Mouse (Mus musculus): ENCODE data around the gene Kirrel.

Gene Kirrel

DNA sequence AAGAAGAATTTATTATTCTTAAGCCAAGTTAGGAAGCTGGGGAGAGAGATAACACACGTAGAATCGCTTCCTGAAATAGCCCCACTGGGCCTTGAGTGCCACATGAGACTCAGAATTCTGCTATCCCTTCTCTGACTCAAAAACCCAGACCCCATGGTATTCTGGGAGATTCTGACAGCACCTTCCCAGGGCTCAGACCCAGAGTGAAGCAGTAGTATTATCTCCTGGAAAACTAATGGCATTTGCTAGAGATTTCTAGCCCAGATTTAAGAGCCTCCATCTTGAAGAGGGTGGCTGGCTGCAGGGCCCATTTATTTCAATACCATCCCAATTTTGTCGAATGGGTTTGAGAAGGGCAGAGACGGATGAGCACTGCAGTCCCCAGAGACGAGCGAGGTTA is 6.9 kb downstream of the Kirrel start:
- DNase-seq (ENCODE audit: low spot score in 2 of 2): no peak

DNA sequence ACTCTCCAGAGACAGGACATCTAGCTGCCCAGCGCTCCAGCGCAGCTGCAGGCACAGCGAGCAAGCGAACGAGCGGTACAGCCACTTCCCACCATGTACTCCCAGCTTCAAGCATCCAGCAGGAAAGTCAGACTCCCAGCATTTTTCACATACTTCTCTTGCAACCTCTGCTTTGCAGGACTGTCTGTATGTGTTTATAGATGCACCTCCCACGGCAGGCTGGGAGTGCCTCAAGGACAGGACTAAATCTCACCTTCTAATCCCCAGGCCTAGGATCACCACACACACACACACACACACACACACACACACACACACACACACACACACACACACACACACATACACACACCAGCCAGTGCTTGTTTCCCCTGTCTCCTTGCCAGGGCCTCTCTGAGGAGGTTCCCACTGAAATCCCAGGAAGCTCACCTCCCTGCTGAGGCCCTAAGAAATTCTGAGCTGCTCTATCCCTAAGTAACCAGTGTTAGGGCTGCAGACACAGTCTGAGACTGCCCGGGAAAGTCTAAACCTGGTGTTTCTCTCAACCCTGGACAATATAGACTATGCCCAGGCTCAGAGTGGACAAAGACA is 9.2 kb downstream of the Kirrel start:
- no peak for DNase-seq (ENCODE audit: low spot score in 2 of 2)

DNA sequence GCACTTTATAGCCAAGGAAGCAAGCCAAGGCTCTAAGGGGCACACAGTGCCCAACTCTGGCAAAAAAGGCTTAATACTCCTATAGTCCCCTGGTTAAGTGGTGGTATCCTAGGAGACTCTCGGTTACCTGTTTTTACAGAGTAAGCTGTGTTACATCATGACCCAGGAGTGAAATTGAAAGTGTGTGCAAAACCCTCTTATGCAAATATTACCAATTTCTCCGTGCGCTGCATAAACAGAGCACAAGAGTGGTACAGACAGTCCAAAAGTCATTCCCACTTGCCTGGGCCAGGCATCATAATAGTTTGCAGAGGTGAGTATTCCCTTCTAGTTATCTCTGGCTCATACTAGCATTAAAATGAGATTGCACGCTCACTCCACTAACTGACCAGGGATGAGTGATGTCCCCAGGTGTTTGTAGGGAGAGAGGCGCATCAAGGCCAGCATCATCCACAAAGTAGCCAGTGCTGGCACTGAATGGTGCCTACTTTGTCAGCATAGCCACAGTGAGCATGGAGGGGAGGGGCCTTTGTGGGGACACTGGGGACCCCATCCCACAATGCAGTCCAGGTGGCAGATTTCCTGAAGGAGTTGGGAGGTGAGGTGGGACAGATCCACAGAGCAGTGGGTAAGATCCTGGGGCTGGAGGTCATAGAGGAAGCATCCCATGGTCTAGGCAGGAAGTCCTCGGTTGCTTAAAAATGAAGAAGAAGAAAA is 10.3 kb downstream of the Kirrel start:
- DNase-seq (ENCODE audit: low spot score in 2 of 2): no peak

DNA sequence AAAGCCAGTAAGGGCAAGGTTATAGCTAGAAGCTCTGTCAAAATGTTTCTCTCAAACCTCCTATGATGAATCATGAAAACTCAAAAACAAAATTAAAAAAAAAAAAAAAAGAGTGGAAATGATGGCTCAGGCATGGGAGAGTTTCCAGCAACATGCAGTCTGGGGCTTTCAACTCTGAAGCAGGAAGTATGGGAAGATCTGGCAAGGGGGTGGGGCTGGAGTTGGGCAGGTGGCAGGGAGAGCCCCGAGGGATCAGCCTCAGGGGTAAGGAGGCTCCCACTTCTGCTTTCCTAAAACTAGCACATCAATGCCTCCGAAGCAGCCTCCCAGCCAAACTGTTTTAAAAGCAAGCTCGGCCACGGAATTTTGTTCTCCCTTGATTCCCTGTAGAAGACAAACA is 11.4 kb downstream of the Kirrel start:
- no peak for DNase-seq (ENCODE audit: low spot score in 2 of 2)

DNA sequence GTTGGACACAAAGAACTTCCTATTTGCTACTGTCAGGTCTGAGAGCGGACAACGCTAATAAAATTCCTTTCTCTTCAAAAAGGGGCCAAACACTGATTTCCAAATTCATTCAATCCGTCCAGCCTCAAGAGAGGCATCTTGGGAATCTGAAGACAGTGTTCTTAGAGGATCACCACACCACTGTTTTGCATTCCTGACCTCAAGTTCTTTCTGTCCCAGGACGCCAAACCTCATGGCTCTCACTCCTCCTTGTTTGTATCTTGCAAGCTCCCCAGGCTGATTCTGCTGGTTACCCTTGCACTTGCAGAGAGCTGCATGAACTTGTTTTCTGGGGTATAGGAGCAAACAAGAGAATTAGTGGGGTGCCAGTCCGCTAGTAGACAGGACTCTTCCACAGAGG is 12.2 kb downstream of the Kirrel start:
- DNase-seq (ENCODE audit: low spot score in 2 of 2): no peak

DNA sequence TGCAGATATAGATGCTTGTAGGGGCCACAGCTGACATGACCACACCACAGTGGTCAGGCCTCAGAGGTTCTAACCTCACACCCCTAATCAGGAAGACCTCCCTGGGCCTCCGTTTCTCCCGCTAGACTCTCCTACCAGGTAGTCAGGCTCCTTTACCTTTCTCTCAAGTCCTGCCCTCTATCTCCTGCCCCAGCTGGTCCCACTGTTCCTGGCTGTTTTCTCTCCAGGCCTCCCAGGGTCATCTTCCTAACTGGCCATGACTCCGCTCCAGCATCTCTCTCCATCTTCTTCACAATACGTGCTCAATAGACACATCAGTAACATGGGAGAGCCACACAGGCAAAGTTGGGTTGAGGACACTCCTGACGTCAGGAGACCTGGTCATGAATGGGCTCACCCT is 12.9 kb downstream of the Kirrel start:
- no peak for DNase-seq (ENCODE audit: low spot score in 2 of 2)

DNA sequence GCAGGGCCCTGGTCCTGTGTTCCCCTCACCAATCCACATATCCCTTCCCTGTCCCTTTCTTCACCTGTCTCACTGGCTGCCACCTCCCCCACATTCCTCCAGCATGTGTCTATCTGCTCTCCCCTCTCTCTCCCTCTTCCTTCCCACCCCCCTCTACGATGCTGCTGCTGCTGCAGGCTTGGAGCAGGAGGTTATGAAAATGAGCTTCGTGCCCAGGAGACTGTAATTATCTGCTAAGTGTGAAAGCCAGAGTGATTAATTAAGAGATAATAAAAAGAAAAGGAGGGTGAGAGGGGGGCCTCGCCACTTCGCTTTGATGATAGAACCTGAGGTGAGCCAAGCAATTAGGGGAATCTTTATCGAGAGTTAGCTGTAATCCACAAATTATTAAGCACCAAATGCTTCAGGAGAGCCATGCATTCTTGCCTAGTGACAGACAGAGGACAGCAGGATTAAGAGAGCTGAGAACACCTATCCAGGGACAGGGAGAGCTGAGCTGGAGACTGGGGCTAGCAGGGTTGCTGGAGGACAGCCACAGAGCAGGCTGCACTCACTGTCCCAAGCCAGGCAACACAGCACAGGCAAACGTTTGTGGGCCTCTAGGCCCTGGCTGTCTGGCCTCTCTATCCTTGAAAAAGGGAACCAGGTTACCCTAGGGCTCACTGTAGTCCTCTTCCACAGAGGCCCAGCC is 13.6 kb downstream of the Kirrel start:
- DNase-seq (ENCODE audit: low spot score in 2 of 2): no peak

DNA sequence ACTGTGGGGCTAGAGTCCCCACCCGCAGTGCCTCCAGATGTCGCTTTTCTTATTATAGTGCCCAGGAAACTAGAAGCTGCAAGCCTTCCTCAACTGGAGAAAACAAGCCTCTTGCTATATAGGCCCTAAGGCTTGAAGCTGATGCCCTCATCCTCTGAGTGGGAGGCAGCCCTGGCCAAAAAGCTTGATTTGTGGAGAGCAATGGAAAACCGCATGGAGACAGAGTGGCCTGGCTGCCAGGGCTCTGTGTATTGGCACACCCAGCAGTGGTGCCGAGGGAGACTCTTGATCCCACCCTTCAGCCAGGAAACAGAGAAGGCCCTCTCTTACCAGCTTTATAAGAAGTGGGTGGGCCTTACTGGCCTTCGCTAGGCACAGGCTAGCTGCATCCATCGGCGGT is 15.4 kb downstream of the Kirrel start:
- DNase-seq (ENCODE audit: low spot score in 2 of 2): no peak

DNA sequence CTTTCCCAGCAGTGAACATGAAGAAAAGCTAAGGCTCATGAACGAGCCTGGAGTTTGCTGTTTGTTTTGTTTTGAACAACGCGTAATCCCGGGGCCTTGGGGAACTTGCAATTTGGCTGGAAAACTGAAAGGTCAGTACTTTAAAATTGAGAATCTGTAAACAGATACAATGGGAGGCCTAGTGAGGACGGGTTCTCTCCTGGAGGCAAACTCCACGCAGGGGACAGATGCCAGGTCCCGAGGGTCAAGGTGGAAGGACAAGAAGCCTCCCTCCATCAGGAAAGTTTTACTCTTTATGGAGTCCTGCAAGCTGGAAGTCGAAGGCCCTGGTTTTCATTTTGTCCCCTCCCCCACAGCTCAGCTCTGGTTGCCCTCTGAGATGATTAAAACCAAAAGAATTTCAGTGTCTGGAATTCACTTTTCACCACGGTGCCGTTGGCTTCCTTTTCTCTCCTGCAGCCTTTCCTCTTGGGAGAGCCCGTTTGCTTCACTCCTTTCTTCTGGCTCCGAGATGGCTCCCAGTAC is 16.7 kb downstream of the Kirrel start:
- no peak for DNase-seq (ENCODE audit: low spot score in 2 of 2)

DNA sequence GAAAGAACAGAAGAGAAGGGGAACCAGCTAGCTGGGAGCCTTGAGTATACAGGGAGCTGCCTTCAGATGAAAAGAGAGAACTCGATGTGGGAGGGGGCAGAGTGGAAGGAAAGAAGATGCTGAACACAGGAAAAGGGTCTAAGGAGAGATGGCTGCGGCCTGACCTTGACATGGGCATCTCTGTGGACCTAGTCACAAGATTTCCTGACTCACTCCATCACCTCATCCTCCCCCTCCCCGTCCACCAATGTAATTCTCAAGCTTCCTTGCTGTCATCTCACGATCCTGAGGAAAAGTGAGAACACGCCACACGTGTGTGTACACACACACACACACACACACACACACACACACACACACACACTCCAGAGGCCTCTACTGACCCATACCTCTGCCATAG is 17.2 kb downstream of the Kirrel start:
- no peak for DNase-seq (ENCODE audit: low spot score in 2 of 2)

DNA sequence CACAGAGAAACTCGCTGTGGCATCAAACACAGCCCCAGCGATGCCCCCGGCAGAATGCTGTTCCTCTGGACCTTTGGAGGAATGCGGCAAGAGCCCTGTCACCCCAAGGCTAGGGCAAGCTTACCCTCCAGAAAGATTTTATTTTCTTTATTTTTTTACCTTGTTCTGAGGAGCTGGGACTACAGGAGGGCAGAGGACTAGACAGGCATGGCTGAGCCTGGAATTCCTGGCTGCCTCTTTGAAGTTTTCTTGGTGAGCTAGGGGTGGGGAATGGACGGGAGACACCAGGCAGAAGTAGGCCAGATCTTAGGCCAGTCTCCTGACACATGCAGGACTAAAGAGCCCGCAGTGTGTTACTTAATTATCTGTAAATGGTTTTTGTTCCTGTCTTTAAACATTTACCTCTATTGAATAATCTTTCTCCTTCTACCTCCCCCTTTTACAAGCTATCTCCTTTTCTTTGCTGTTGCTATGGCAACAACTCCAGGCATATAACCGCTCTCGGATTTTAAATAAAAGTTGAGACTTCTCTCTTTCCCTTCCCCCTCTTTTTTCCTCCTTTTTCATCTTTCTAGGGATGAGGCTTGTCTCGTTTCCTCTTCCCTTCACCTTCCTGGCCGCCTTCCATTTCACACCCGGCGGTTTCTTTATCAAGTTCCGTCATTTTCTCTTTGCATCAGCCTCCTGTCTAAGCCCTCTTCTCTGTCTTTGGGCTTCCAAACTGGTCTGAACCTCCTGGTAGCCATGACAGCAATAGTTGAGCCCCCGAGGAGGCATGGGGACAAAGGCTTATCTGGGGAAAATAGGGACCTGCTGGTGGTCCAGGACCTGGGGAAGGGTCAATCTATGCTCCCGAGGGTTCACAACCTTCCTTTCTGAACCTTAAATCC is 19.9 kb downstream of the Kirrel start:
- DNase-seq (ENCODE audit: low spot score in 2 of 2): no peak

DNA sequence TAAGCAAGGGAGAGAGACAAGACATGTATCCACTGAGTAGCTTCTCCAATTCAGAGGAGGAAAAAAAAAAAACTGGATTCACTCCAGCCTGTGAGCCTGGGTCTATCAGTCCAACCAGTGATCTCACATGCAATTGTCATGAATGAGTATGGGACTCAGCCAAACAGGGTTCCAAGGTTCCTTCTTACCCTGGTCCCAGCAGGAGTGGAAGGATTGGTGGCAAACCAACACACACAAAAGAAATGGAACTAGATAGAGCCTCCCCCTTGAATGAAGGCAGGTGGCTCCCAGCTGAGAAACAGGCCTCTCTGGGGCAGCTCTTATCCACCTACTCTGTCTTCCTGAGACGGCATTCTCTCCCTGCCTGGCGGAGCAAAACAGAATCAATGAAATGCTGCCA is 21.5 kb downstream of the Kirrel start:
- DNase-seq (ENCODE audit: low spot score in 2 of 2): no peak

DNA sequence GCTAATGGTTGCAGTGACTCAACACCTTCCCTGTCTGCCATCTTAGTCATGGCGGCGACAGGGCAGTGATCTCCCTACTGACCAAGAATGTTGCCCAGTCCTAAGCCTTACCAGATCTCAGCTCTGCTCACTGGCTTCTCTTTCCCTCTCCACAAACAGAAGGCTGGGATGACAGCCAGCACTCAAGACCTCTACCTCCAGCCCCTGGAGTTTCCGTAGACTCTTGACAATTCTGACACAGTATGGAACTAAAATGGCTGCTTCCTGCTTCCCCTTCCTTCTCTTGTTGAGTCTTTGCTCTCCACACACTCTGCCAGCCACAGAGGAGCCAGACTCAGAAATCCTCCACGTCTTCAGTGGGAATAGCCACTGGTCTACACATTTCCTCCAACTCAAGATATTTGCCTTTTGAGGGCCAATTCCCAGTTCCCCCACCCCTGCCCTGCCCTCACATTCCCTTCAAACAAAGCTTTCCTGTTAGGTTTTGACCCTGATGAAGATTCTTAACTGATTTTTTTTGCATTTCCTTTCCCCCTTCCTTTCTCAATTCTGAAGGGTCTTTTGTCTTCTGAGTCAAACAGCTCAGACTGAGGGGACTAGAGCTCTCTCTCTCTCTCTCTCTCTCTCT is 22.3 kb downstream of the Kirrel start:
- no peak for DNase-seq (ENCODE audit: low spot score in 2 of 2)

DNA sequence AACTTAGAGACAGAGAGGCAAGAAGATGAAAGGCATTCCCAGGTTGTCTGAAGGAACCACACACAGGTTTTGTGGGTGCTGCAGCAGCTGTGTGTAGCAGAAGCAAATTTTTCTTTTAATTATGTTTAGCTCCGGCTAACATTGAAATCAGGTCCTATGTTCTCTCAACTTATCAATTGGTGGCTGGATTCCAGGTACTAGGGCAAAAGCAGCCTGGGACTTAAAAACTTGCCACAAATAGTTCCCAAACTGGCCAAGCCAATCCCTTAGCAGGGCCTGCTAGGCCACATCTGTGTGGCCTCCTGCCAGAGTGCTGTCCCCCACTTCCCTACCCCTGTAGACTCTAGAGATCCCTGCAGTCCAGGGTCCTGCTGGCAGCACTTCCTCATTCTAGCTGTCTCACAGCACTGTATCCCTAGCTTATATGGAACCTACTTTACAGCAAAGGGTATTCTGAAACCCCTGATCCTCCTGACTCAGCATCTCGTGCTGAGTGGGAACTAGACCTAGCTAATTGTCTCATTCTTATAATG is 23.2 kb downstream of the Kirrel start:
- DNase-seq (ENCODE audit: low spot score in 2 of 2): no peak

DNA sequence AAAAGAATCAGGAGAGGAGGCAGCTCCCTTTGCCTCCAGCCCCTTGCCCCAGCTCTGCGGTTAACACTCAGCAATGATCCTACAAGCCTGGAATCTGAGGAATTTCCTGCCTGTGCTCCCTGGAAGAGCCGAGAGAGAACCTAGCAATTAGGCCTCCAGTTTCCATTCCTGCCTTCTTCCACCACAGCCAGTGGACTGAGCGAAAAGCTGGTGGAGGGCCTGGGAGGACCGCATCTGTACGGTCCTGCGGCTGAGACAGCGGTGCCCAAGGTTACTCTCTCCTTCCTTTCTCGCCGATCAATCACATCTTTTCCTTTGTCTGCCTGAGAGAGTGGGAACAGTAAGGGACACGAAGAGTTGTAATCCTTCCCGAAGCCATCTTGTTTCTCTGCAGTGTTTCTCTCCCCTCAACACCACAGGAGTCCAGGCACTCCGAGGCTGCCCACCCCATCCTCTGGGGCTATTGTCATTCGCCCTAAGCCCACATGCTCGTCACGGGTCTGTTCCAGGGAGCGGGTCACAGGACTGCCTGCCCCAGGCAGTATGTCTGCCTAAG is 23.8 kb downstream of the Kirrel start:
- no peak for DNase-seq (ENCODE audit: low spot score in 2 of 2)

DNA sequence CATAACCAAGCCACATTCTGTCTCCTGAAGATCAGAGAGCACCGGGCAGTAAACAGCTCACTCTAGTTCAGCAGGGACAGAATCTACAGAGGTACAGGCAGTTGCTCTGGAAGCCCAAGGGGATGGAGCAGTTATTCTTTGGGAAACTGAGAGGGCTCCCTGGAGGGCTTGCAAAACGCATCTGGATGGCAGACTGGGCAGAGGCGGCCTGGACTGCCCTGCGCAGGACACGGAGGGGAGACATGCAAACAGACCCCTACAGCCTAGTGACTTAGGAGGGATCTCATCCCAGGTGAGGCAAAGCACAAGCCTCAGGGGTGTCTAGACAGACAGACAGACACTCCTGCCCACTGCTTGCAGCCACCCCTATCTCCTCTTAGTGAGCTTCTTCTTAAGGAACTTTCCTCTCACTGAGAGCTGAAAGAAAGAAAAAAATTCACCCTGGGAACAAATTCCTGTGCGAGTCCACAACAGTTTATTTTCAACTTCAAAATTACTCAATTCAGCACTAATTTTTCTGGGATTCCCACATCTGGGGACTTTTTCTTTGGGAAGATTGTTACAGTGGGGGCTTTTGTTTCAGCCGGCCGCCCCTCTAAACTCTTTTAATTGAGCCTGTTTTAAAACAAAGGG is 24.4 kb downstream of the Kirrel start:
- DNase-seq (ENCODE audit: low spot score in 2 of 2): no peak

DNA sequence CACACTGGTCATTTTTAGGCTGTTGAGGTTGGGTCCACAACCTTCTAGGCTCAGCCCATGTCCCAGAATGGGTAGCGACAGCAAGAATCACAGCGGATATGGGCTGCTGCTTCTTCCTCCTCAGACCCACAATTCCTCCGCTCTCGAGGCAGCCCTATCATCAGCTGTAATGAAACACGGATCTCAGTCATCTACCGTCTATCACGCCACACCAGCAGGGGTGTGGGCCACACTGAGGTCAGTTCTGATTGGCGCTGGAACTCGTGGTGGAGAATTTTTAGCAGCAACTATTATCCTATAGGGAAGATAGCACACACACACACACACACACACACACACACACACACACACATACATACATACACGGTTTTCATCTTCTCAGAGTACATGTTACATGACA is 25.1 kb downstream of the Kirrel start:
- DNase-seq (ENCODE audit: low spot score in 2 of 2): no peak

DNA sequence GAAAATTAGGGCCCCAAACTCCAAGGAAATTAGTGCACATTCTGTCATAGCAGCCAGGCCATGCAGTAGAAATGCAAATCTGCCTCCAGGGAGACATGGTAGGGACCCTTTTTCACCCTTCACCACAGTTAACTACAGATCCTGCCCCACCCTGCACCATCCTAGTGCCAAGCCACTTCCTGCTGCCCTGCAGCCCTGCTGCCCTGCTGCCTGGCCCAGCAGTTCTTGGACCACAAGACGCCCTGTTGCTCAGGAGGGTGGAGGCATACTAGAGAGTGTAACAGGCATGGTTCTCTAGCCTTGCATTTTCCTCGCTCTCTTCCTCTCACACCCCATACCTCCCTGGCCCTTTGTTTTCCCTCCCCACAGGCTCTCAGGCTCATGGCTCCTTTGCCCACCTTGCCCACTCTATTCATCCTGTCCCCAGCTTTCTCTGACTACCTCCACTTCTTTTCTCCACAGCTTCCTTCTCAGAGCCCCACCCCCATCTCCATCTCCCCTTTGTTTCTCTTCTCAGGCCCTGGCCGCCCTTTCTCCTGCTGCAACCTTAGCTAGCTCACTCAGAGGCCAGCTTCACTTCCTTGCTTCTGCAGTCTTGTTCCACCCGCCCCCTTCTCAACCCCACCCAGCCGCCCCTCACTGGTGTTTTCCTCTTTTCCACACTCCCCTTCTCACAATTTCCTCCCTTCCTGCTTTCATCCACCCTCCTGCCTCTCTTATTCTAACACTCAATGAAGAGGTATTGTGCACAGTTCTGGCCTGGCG is 29.9 kb downstream of the Kirrel start:
- DNase-seq (ENCODE audit: low spot score in 2 of 2): no peak

DNA sequence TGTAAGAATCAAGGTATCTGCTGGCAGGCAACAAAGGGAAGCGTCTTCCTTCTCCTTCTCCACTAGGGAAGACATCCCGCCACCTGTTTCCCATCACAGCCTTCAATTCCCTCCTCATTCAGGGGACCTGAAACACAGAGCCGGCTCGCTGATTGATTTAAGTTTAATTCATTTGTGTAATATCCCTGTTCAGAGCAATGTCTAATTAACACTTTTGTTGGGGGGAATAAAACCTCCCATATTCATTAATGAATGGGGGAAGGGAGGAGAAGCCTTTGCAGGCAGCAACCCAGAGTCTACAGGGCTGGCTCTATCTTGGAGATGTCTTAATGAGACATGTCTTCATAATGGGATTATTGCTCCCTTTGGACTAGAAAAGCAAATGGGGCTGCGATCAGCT is 34.3 kb downstream of the Kirrel start:
- DNase-seq (ENCODE audit: low spot score in 2 of 2): no peak

DNA sequence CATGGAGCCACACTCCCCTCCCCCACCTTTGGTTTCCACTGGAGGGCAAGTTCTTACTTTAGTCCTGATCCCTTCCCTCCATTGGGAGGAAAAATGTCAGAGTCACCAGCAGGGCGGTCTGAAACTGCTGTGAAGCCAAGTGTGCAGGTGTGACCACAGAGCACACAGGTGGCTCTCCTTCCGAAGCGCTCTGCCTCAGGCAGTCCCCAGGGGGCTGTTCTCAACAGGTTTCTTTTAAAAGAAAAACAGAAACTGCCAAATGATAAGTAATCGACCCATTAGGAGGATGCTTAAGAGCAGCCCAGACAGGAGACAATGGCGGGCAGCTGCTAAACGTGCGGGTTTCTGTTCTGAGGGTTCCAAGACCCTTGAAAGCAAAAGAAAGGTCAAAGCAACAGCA is 37.8 kb downstream of the Kirrel start:
- no peak for DNase-seq (ENCODE audit: low spot score in 2 of 2)

All from cerebellum, postnatal 4 days (tissue).